Mouse (Mus musculus) liver, embryonic 12.5 days (tissue): ENCODE results near the gene Cntfr. TPM values are rescaled to one million over a fixed set of nuclear protein-coding genes. Genes with fewer than 3 reads are reported as not detected.

ENCODE experiments used
- ATAC-seq: fragments of 200-750 bp; cut with Nextera tagmentation; 2 replicates; pipeline ENCODE4 v1.8.0; 2017; ENCODE audit warnings: moderate number of reproducible peaks, mild to moderate bottlenecking, moderate library complexity
- H3K27ac ChIP-seq: fragments of 300-500 bp; sonication (generic); 2 replicates; pipeline ENCODE4 v1.5.1; 2016; ENCODE audit warnings: mild to moderate bottlenecking
- H3K27me3 ChIP-seq: fragments of 300-500 bp; sonication (generic); replicated peaks from 2 replicates; pipeline ENCODE4 v1.6.1; 2016; ENCODE audit warnings: mild to moderate bottlenecking, moderate library complexity
- H3K36me3 ChIP-seq: fragments of 300-500 bp; sonication (generic); 2 replicates; pipeline ENCODE4 v1.6.1; 2016; ENCODE audit warnings: mild to moderate bottlenecking, moderate library complexity
- H3K4me1 ChIP-seq: fragments of 300-500 bp; sonication (generic); 2 replicates; pipeline ENCODE4 v1.6.1; 2016
- H3K4me2 ChIP-seq: fragments of 300-500 bp; sonication (generic); 2 replicates; pipeline ENCODE4 v1.6.1; 2016; ENCODE audit warnings: mild to moderate bottlenecking, moderate library complexity
- H3K4me3 ChIP-seq: fragments of 300-500 bp; sonication (generic); 2 replicates; pipeline ENCODE4 v1.5.1; 2016; ENCODE audit warnings: mild to moderate bottlenecking, moderate library complexity
- H3K9ac ChIP-seq: fragments of 300-500 bp; sonication (generic); 2 replicates; pipeline ENCODE4 v1.6.1; 2016; ENCODE audit warnings: mild to moderate bottlenecking, moderate library complexity
- H3K9me3 ChIP-seq: fragments of 300-500 bp; sonication (generic); replicated peaks from 2 replicates; pipeline ENCODE4 v1.6.1; 2016; ENCODE audit warnings: mild to moderate bottlenecking, moderate library complexity
- WGBS: fragments of 180-500 bp; shearing (Covaris S2); methylation state at CpG from one replicate; pipeline ENCODE4 v1.1.7; 2016; ENCODE audit not compliant: insufficient replicate concordance; 5-methylcytosine and 5-hydroxymethylcytosine counted together
- polyA plus RNA-seq: library from polyadenylated mRNA; unstranded; fragments of >200 nt; fragmentation: Nextera tagmentation; extraction: Ambion mirVana; gene quantifications from 2 replicates; pipeline ENCODE4 v1.2.1, GENCODE M21; 2016

Gene Cntfr
- polyA plus RNA-seq, 1 experiment from 2014 or later: 1.4 TPM

DNA sequence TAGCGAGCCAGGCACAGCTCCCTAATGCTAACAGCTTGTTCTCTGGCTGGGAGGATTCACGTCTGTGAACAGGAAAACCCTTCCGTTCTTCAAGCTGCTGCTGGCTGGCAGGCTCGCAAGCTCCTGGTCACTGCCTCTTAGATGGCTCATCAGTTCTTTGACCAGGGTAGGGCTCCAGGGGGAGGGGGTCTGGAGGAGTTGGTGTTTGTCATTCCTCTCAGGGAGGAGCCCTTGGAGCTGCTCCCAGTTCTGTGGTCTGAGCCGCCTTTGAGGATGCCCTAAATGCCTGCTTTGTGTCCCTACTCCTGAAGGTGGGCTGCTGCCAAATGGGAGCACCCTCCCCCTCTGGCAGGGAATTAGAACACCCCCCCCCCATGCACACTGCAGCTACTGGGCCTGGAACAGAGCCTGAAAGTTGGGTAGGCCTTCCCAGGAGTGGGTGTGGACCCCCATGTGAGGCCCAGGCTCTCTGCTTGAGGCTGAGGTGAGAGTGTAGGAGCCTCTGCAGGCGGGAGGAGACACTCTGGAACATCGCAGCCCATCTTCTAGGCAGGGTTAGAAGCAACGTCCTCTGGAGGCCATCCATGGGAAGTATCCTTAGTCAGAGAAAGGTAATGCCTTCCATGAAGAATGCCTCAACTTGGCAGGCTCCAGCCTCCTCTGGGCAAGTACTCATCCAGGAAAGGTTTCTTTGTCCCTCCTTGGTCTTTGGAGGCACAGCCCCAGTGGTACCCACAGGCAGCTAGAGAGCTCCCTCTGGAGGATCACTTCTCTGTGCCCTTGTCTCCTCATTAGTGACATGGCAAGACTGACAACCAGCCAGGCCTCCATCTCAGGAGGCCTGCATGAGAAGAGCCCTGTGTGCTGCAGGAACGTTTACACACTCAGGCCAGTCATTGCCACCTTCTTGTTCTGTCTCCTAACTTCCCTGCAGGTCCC is 81.0 kb downstream of the Cntfr start:
- Histone ChIP-seq H3K36me3 (no peaks in the 10 kb centered on the region), H3K4me1 (no peaks in the 10 kb centered on the region), H3K4me2 (no peak overlapping the region), H3K27me3 (peaks cover 32% of the 10 kb centered on the region), H3K9me3 (no peaks in the 10 kb centered on the region), H3K27ac (no peak overlapping the region), H3K4me3 (no peak overlapping the region), H3K9ac (no peak overlapping the region)
- WGBS: 50% methylated on average over 9 of the region's 9 CpGs
- ATAC-seq: no peak

DNA sequence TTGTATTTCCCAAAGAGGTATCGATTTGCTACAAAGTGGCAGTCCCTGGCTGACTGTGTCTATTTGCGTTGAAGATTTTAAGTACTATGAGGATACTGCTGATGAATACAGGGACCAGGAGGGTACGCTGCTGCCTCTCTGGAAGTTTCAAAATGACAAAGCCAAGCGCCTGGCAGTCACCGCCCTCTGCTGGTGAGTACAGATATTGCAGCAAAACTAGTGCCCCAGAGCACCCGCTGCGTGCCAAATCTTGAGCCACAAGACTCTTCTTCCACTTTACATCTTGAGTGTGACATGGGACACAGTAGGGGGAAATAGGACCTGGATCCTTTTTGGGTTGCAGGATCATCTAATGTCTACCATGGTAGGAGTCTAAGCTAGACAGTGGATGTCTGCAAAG is 82.7 kb downstream of the Cntfr start:
- 6% methylated on average over 7 of the region's 7 CpGs for WGBS
- Histone ChIP-seq H3K4me2 (no peak overlapping the region), H3K9ac (no peak overlapping the region), H3K27ac (no peak overlapping the region), H3K36me3 (no peaks in the 10 kb centered on the region), H3K27me3 (peaks cover 29% of the 10 kb centered on the region), H3K9me3 (no peaks in the 10 kb centered on the region), H3K4me3 (no peak overlapping the region), H3K4me1 (no peaks in the 10 kb centered on the region)
- no peak for ATAC-seq

DNA sequence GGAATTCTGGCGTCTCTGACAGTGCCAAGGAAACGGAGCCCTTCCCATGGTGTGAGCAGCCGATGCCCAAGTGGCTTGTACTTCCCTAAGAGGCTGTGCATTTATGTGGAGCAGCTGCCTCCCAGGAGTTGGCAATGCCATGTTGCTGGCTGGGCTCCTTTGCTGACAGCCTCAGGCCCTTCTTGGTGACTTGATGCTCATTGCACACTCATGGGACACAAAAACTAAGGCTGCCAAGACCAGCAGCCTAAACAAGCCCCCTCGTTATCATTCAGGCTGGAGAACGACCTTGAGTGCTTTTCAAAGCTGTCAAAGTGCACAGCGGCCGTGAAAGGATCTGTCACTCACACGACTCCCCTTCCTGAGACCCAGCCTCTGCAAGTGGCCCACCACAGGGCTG is 84.7 kb downstream of the Cntfr start:
- H3K36me3 ChIP-seq: no peaks in the 10 kb centered on the region
- H3K27me3 ChIP-seq: peaks cover 19% of the 10 kb centered on the region
- no peak overlapping the region for H3K27ac ChIP-seq
- WGBS: 45% methylated on average over 8 of the region's 8 CpGs
- no peaks in the 10 kb centered on the region for H3K9me3 ChIP-seq
- H3K4me2 ChIP-seq: no peak overlapping the region
- H3K9ac ChIP-seq: no peak overlapping the region
- H3K4me1 ChIP-seq: no peaks in the 10 kb centered on the region
- H3K4me3 ChIP-seq: no peak overlapping the region
- ATAC-seq: no peak

DNA sequence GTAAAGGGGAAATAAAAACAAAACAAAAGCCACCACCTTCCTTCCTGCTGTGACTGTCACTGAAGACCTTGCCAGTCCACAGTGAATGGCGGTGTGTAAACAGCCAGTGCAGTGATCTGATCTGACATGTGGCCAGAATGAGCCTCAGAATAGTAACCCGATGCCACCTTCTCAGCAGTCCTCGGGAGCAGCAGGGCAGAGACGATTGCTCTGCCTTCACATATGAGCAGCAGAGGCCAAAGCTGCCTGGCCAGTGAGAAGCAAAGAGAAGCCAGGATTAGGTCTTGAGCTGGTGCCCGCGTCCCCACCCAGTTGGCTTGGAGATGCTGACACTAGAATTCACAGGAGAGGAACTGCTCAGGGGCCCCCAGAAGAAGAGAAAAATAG is 86.3 kb downstream of the Cntfr start:
- H3K9ac ChIP-seq: no peak overlapping the region
- no peak overlapping the region for H3K27ac ChIP-seq
- H3K4me3 ChIP-seq: no peak overlapping the region
- no peaks in the 10 kb centered on the region for H3K9me3 ChIP-seq
- no peak for ATAC-seq
- no peak overlapping the region for H3K4me2 ChIP-seq
- no peaks in the 10 kb centered on the region for H3K36me3 ChIP-seq
- WGBS: 40% methylated on average over 6 of the region's 6 CpGs
- H3K27me3 ChIP-seq: peaks cover 15% of the 10 kb centered on the region
- H3K4me1 ChIP-seq: no peaks in the 10 kb centered on the region

DNA sequence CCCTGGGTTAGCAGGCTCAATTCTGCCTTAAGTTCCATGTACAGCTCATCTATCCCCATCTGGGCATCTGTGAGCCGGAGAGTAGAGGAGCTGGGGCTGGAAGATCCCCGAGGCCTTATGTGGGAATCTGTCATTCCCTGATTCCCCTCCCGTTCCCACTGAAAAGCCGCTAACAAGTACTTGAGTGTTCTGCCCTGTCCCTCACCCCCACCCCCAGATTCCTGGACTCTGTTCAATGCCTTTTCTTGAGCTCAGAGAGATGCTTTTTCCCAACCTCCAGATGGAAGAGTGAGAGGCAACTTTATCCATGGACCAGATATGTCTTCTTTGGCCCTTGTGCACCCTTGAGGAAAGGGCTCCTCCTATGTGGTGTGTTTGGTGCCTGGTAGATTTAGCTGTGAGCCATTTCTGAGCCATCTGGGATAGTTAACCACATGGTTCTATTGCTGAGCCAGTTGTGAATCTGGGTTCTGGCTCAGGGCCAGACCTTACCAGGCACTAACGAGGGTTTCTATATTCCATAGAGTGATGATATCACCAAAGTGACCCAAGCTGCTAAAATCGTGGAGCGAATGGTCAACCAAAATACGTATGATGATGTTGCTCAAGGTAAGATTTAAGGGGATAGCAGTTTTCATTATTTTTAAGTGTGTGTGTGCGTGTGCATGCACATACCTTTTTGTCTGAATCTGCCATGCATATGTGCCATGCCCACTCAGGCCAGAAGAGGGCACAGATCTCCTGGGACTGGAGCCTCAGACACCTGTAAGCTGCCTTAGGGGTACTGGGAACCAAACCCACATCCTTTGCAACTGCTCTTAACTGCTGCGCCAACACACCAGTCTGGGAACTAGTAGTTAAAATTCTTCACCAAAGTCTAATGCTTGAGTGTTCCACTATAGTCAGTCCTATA is 87.0 kb downstream of the Cntfr start:
- Histone ChIP-seq H3K4me2 (no peak overlapping the region), H3K27me3 (peaks cover 11% of the 10 kb centered on the region), H3K9me3 (no peaks in the 10 kb centered on the region), H3K27ac (no peak overlapping the region), H3K4me3 (no peak overlapping the region), H3K9ac (no peak overlapping the region), H3K36me3 (no peaks in the 10 kb centered on the region), H3K4me1 (no peaks in the 10 kb centered on the region)
- WGBS: 66% methylated on average over 10 of the region's 10 CpGs
- ATAC-seq: no peak

Other genes with a start within 250 kb of the Cntfr start
- 9.0 and 9.5 TPM in 2 replicates for gene Kif24, start 232.2 kb downstream of the Cntfr start, polyA plus RNA-seq
- gene Nudt2, start 231.9 kb downstream of the Cntfr start, polyA plus RNA-seq: 30.9 and 31.7 TPM in 2 replicates
- gene AI464131, start 194.0 kb downstream of the Cntfr start, polyA plus RNA-seq: 0.57 and 0.98 TPM in 2 replicates
- not detected in 2 replicates for gene 1110017D15Rik, start 179.8 kb downstream of the Cntfr start, polyA plus RNA-seq
- 1.0 and 2.0 TPM in 2 replicates for gene Fam219a, start 127.6 kb downstream of the Cntfr start, polyA plus RNA-seq
- gene Dnaic1, start 127.3 kb downstream of the Cntfr start, polyA plus RNA-seq: 0.51 and 0.61 TPM in 2 replicates
- 1.1 and 1.5 TPM in 2 replicates for gene Enho, start 56.8 kb downstream of the Cntfr start, polyA plus RNA-seq
- 39.7 and 43.0 TPM in 2 replicates for gene Il11ra1, start 2.9 kb upstream of the Cntfr start, polyA plus RNA-seq
- gene Rpp25l, start 16.4 kb upstream of the Cntfr start, polyA plus RNA-seq: 39.1 and 44.9 TPM in 2 replicates
- 89.7 and 92.2 TPM in 2 replicates for gene Dctn3, start 26.1 kb upstream of the Cntfr start, polyA plus RNA-seq
- gene Arid3c, start 34.1 kb upstream of the Cntfr start, polyA plus RNA-seq: not detected in 2 replicates
- 25.2 and 25.7 TPM in 2 replicates for gene Galt, start 58.1 kb upstream of the Cntfr start, polyA plus RNA-seq
- gene Sigmar1, start 59.1 kb upstream of the Cntfr start, polyA plus RNA-seq: 49.6 and 51.2 TPM in 2 replicates
- 9.8 and 10.3 TPM in 2 replicates for gene Ccl27a, start 77.2 kb upstream of the Cntfr start, polyA plus RNA-seq
- not detected in 2 replicates for gene Gm21541, start 206.5 kb upstream of the Cntfr start, polyA plus RNA-seq
- gene Gm20878, start 244.5 kb upstream of the Cntfr start, polyA plus RNA-seq: 0.28 and 0.42 TPM in 2 replicates